Mouse (Mus musculus) hindbrain, embryonic 15.5 days (tissue): ENCODE results near the gene Myo1h. TPM values are rescaled to one million over a fixed set of nuclear protein-coding genes. Genes with fewer than 3 reads are reported as not detected.

Experiments
- ATAC-seq: fragments of 200-750 bp; cut with Nextera tagmentation; 2 replicates; pipeline ENCODE4 v1.8.0; 2017; ENCODE audit warnings: low read depth, moderate number of reproducible peaks, moderate TSS enrichment; ENCODE audit not compliant: low FRiP score
- H3K27ac ChIP-seq: fragments of 300-500 bp; sonication (generic); replicated peaks from 2 replicates; pipeline ENCODE4 v1.5.1; 2015; ENCODE audit warnings: mild to moderate bottlenecking, inconsistent platforms
- H3K27me3 ChIP-seq: fragments of 300-500 bp; sonication (generic); 2 replicates; pipeline ENCODE4 v1.6.1; 2015; ENCODE audit warnings: control low read depth, inconsistent platforms
- H3K36me3 ChIP-seq: fragments of 300-500 bp; sonication (generic); 2 replicates; pipeline ENCODE4 v1.6.1; 2015; ENCODE audit warnings: control low read depth, inconsistent platforms
- H3K4me1 ChIP-seq: fragments of 300-500 bp; sonication (generic); replicated peaks from 2 replicates; pipeline ENCODE4 v1.6.1; 2015; ENCODE audit warnings: control low read depth, inconsistent platforms
- H3K4me2 ChIP-seq: fragments of 300-500 bp; sonication (generic); 2 replicates; pipeline ENCODE4 v1.6.1; 2015; ENCODE audit warnings: moderate library complexity, mild to moderate bottlenecking, inconsistent platforms
- H3K4me3 ChIP-seq: fragments of 300-500 bp; sonication (generic); 2 replicates; pipeline ENCODE4 v1.5.1; 2015; ENCODE audit warnings: mild to moderate bottlenecking, inconsistent platforms
- H3K9ac ChIP-seq: fragments of 300-500 bp; sonication (generic); 2 replicates; pipeline ENCODE4 v1.6.1; 2015; ENCODE audit warnings: inconsistent platforms
- H3K9me3 ChIP-seq: fragments of 300-500 bp; sonication (generic); 2 replicates; pipeline ENCODE4 v1.6.1; 2016; ENCODE audit warnings: control low read depth, inconsistent platforms
- WGBS: fragments of 180-500 bp; shearing (Covaris S2); methylation state at CpG from one replicate; pipeline ENCODE4 v1.1.7; 2015; 5-methylcytosine and 5-hydroxymethylcytosine counted together
- polyA plus RNA-seq: library from polyadenylated mRNA; unstranded; fragments of >200 nt; fragmentation: Nextera tagmentation; extraction: Ambion mirVana; gene quantifications from 2 replicates; pipeline ENCODE4 v1.2.1, GENCODE M21; 2015

Gene Myo1h
- polyA plus RNA-seq, 1 experiment from 2014 or later, result 0.60 TPM

DNA sequence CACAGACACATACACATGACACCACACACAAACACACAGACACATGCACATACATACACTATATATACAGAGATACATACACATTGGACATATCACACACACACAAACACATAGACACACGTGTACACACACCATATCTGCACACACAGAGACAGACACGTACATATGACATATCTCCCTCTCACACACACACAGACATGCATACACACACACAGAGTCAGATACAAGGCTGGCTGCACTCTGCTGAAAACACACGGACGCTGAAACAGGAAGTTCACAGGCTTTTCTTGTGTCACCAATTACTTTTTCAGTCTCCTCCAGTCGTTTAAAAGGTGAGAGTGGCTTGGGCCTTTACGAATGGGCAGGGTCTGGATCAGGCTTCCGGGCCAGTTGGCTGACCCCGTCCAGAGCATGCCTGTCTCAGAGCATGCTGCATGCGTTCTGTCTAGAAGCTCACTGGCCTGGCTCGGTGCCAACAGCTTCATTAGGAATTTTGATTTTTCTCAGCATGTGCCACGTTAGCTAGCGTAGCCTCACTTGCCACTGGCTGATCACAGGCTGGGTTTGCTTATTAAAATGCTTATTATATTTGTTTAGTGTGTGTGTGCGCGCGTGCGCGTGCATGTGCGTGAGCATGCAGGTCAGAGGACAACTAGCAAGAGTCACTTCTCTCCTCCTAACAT, 9.4 kb downstream of the Myo1h start:
- Histone ChIP-seq H3K9ac (no peak overlapping the region), H3K4me1 (peaks cover 29% of the 10 kb centered on the region), H3K27ac (0 out of 2 replicates have a peak overlapping the region, but pooled peaks have one; percentile 20), H3K9me3 (no peaks in the 10 kb centered on the region), H3K36me3 (no peaks in the 10 kb centered on the region), H3K27me3 (peaks cover 29% of the 10 kb centered on the region), H3K4me2 (0 out of 2 replicates have a peak overlapping the region, but pooled peaks have one; percentile 6), H3K4me3 (no peak overlapping the region)
- 44% methylated on average over 18 of the region's 18 CpGs for WGBS
- ATAC-seq, result peak; percentile 34; the same call in 1 of the 2 replicates

DNA sequence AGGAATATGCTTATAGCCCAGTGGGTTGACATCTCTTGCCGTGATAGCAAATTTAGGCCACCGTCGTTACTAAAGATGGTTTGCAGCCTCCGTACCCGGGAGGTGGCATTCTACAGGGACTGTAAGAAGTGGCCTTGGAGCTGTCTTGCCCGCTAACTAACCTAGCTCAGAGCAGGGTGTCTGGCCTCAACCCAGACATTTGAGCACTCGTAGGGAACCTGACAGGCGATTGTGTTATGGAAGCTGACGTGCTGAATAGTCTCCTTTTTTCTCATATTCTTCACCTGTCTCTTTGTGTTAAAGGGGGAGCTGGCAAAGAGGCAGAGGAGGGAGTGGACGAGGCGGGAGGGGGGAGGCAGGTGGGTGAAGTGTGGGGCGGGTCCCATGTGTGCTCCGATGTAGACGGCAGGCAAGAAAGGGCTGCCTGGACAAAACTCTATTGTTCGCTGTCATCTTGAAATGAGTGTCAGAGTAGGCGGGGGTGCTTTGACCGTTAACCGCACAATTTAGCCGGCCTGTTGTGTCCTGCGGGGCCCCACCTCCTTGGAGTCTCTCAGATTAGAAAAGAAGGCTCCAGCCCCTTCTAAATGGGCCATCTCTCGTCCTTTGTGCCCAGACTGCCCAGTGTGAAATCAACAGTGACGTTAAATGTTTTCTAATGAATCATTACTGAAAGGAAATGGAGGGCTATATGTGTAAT, 10.3 kb downstream of the Myo1h start:
- no peak overlapping the region for H3K4me3 ChIP-seq
- 17% methylated on average over 22 of the region's 22 CpGs for WGBS
- 0 out of 2 replicates have a peak overlapping the region, but pooled peaks have one; percentile 10 for H3K4me2 ChIP-seq
- peak; percentile 54 for ATAC-seq
- no peaks in the 10 kb centered on the region for H3K36me3 ChIP-seq
- H3K9ac ChIP-seq, result no peak overlapping the region
- no peaks in the 10 kb centered on the region for H3K9me3 ChIP-seq
- H3K27ac ChIP-seq, result no peak overlapping the region; the same call in 1 of the 2 replicates
- peaks cover 29% of the 10 kb centered on the region for H3K4me1 ChIP-seq
- peaks cover 32% of the 10 kb centered on the region for H3K27me3 ChIP-seq

DNA sequence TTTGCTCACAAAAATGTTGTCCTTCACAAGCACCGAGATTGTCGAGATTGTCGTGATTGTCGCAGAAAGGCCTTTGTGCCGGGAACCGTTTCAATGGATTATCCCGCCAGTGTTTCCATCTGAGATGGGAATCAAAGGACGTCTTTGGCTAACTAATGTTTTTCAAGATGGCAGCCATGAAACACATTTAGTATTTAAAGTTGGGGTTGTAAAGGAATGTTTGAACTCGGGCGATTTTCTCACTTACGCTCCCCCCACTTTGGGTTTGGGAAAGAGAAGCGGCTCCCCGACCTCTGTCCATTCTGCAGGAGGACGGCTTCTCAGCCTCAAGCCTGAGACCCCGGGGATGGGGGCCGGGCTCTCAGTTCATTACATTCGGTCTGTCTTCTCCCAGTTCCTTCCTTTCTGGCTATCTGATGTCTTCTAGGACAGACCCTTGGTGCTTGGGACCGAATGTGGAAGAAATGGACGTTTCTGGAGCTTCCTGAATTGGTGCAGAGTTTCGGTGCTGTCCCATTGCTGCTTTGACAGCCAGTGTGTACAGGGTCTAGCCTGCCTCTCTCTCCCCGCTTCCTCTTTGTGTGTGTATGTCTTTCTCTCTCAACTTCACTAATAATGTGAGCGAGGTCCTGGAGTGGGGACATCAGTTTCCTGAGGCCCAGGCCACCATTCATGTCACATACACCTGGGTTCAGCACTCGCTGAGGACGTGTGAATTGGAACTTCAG, 11.1 kb downstream of the Myo1h start:
- no peak for ATAC-seq
- no peaks in the 10 kb centered on the region for H3K36me3 ChIP-seq
- 42% methylated on average over 24 of the region's 24 CpGs for WGBS
- H3K27me3 ChIP-seq, result peaks cover 32% of the 10 kb centered on the region
- 0 out of 2 replicates have a peak overlapping the region, but pooled peaks have one; percentile 10 for H3K4me2 ChIP-seq
- H3K4me3 ChIP-seq, result no peak overlapping the region
- H3K9me3 ChIP-seq, result no peaks in the 10 kb centered on the region
- H3K9ac ChIP-seq, result no peak overlapping the region
- H3K4me1 ChIP-seq, result peaks cover 29% of the 10 kb centered on the region
- H3K27ac ChIP-seq, result no peak overlapping the region

DNA sequence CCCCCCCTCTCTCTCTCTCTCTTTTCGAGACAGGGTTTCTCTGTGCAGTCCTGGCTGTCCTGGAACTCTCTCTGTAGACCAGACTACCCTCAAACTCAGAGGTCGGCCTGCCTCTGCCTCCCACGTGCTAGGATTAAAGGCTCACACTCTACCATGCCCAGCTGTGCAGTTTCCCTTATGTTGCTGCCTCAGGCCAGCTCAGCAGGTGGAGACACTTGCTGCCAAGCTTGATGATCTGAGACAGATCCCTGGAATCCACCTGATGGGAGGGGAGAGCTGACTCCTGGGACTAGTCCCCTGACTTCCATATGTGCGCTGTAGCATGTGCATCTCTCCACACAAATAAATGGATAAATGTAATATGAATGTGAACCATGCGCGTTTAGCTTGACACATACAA, 14.2 kb downstream of the Myo1h start:
- H3K4me1 ChIP-seq, result peaks cover 14% of the 10 kb centered on the region
- no peaks in the 10 kb centered on the region for H3K9me3 ChIP-seq
- H3K4me2 ChIP-seq, result no peak overlapping the region
- no peak overlapping the region for H3K27ac ChIP-seq
- no peak overlapping the region for H3K4me3 ChIP-seq
- peaks cover 39% of the 10 kb centered on the region for H3K27me3 ChIP-seq
- H3K9ac ChIP-seq, result no peak overlapping the region
- WGBS, result 71% methylated on average over 6 of the region's 6 CpGs
- ATAC-seq, result no peak
- no peaks in the 10 kb centered on the region for H3K36me3 ChIP-seq

DNA sequence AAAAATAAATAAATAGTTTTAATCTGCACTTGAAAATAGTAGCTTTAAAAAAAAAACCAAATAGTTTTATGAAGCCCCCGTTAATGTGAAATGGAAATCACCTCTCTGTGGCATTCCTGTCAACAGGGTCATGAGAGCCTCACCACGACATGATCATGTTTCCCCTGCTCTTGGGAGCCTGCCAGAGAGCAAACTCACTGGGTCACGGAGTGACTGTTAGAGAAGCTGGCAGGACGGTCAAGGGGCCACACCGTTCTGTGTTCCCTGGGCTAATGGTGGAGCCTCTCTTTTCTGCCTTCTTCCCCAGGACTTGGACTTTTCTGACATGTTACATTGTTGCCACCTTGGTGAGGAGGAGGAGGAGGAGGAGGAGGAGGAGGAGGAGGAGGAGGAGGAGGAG, 17.5 kb downstream of the Myo1h start:
- Histone ChIP-seq H3K4me2 (no peak overlapping the region), H3K9me3 (no peaks in the 10 kb centered on the region), H3K27ac (no peak overlapping the region), H3K27me3 (peaks cover 46% of the 10 kb centered on the region), H3K4me3 (no peak overlapping the region), H3K4me1 (no peaks in the 10 kb centered on the region), H3K9ac (no peak overlapping the region), H3K36me3 (no peaks in the 10 kb centered on the region)
- WGBS, result 77% methylated on average over 5 of the region's 5 CpGs
- no peak for ATAC-seq

DNA sequence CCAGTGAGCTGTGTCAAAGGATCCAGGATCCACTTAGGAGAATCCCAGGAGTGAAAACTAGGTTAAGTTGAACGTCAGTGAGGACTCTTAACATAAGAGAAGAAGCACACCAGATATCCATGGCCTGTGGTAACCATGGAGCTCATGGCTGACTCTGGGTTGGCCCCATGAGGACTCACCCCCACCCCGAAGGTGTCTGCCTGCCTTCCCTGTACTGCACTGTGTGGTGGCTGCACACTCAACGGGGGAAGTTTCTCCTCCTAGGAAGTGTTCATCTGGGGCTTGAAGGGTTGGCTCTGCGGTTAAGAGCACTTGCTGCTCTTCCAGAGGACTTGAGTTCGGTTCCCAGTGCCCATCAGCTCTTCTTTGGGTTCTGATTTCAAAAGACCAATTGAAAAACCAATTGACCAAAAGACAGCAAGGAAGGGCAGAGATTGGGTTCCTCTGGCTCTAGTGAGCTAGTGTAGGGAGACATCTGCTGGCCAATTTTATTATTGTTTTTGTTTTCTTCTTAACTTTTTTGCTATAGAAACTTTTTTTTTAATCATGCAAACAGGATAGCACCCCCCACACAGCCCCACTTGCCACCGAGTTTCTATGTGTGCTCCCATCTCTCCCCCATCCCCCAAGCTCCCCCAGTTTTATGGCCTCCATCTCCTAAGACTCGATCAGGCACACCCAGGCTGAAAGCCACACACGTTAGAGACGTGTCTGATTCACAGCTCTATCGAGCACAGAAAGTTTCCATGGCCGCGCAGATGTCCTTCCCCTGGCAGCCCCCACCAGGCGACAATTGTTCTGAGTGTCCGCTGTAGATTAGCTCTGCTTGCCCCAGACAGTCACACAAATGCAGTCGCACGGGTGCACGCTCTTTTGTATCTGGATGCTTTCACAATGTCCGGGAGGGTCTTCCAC, 20.1 kb downstream of the Myo1h start:
- no peak overlapping the region for H3K4me3 ChIP-seq
- H3K27ac ChIP-seq, result no peak overlapping the region
- no peaks in the 10 kb centered on the region for H3K36me3 ChIP-seq
- peaks cover 32% of the 10 kb centered on the region; the same call in 1 of the 2 replicates for H3K27me3 ChIP-seq
- peak overlapping the region; percentile 25; the same call in 1 of the 2 replicates for H3K4me2 ChIP-seq
- H3K9me3 ChIP-seq, result no peaks in the 10 kb centered on the region
- ATAC-seq, result peak; percentile 54; the same call in 1 of the 2 replicates
- no peak overlapping the region for H3K9ac ChIP-seq
- H3K4me1 ChIP-seq, result no peaks in the 10 kb centered on the region
- WGBS, result 39% methylated on average over 18 of the region's 18 CpGs

DNA sequence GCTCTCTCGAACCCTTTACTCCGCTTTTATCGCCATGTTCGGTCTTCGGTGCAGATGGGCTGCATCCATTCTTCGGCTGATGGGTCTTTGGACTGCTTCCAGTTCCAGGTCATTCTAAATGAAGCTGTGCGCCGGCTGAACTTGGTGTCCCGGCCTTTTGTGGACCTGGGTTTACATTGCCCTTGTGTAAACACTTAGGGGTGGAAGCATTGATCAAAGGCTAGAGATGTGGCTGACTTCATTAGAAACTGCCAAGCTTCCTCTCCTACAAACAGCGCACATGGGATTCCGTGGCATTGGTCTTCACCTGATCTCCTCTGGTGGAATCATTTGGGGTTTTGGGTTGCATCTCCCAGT, 20.7 kb downstream of the Myo1h start:
- WGBS, result 45% methylated on average over 11 of the region's 11 CpGs
- no peaks in the 10 kb centered on the region for H3K4me1 ChIP-seq
- no peak overlapping the region for H3K27ac ChIP-seq
- no peaks in the 10 kb centered on the region for H3K36me3 ChIP-seq
- peaks cover 30% of the 10 kb centered on the region; the same call in 1 of the 2 replicates for H3K27me3 ChIP-seq
- peak overlapping the region; percentile 25; the same call in 1 of the 2 replicates for H3K4me2 ChIP-seq
- ATAC-seq, result no peak
- H3K9me3 ChIP-seq, result no peaks in the 10 kb centered on the region
- no peak overlapping the region for H3K9ac ChIP-seq
- no peak overlapping the region for H3K4me3 ChIP-seq

DNA sequence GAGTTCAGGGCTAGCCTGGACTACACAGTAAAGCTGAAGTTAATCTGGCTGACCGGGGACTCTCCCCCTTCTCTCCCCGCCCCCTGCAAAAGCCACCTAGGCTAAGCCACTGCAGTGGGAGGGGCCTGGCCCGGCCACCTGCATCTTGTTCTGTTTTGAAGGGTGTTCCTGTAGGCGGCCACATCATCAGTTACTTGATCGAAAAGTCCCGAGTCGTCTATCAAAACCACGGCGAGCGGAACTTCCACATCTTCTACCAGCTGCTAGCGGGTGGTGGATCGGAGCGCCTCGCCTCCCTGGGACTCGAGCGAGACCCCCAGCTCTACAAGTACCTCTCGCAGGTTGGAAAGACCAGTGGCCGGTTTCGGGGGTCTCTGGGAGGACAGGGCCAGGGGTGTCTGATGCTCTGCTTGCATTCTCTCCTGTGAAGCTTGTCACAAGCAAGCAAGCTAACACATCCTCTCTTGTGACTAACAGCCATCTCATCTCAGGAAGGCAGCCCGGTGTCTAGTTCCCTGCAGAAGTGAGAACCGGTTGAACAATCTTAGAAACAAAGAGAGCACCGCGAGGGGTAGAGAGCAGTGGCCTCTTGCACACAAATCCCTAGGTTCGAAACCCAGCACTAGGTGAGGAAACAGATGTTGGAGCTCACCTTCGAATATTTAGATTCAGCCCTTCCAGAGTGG, 34.3 kb downstream of the Myo1h start:
- H3K4me1 ChIP-seq, result peaks cover 8% of the 10 kb centered on the region
- ATAC-seq, result no peak
- H3K9me3 ChIP-seq, result no peaks in the 10 kb centered on the region
- no peak overlapping the region for H3K9ac ChIP-seq
- H3K27ac ChIP-seq, result no peak overlapping the region
- no peak overlapping the region for H3K4me3 ChIP-seq
- no peaks in the 10 kb centered on the region for H3K36me3 ChIP-seq
- H3K27me3 ChIP-seq, result 0 out of 2 replicates have a peak, but pooled peaks cover 3% of the 10 kb centered on the region
- H3K4me2 ChIP-seq, result 0 out of 2 replicates have a peak overlapping the region, but pooled peaks have one; percentile 34
- WGBS, result 63% methylated on average over 25 of the region's 25 CpGs

DNA sequence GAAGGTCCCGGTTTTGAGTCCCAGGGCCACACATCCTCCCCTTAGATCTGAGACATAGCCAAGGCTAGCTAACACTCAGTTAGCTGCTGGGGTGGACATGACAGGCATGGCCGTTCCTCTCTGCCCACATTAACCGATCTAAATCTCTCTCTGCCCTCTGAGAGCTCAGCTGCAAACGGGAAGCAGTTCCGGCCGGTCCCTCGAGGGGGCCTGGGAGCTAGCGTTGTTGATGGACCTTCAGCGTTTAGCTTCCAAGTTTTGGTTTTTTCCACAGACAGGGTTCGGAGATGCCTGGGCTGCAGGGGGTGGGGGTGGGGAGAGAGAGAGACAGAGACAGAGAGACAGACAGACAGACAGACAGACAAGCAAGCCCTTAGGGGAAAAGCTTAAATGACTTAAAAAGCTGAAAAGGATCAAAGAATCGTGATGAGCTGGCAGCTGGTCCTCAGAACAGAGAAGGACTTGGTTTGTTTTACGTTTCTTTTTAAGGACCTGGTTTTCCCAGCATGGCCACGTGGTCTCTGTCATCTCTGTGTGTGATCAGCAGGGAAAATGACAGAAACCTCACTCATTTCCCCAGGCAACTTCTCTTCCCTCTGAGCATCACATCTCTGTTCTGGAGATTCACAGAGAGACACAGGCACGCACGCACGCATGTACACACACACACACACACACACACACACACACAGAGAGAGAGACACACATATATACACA, 35.0 kb downstream of the Myo1h start:
- Histone ChIP-seq H3K9me3 (no peaks in the 10 kb centered on the region), H3K27me3 (0 out of 2 replicates have a peak, but pooled peaks cover 3% of the 10 kb centered on the region), H3K4me3 (no peak overlapping the region), H3K27ac (no peak overlapping the region), H3K4me1 (peaks cover 8% of the 10 kb centered on the region), H3K9ac (no peak overlapping the region), H3K36me3 (no peaks in the 10 kb centered on the region), H3K4me2 (peak overlapping the region; percentile 34; the same call in 1 of the 2 replicates)
- ATAC-seq, result no peak
- WGBS, result 24% methylated on average over 16 of the region's 16 CpGs

DNA sequence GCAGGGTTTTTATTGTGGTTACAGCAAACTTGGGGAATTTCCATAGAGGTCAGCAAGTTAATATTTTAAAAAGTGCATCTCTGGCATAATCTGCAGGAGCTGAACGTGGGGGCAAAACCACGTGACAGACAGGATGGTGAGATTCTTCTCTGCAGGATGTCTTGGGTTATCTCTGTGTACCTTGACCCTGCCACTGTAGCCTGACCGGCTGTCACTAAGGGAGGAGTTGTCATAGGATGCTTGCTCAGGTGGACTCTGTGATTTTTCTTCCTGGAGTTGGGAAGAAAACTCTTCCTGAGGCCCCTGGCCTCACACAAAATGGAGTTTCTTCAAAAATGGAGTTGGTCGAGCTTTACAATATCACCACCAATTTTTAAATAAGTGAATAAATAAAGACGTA, 54.0 kb downstream of the Myo1h start:
- no peak overlapping the region for H3K9ac ChIP-seq
- H3K9me3 ChIP-seq, result no peaks in the 10 kb centered on the region
- no peak for ATAC-seq
- H3K4me3 ChIP-seq, result no peak overlapping the region
- H3K27me3 ChIP-seq, result no peaks in the 10 kb centered on the region
- no peak overlapping the region for H3K4me2 ChIP-seq
- H3K27ac ChIP-seq, result no peak overlapping the region
- no peaks in the 10 kb centered on the region for H3K36me3 ChIP-seq
- no peaks in the 10 kb centered on the region for H3K4me1 ChIP-seq
- WGBS, result 89% methylated on average over 5 of the region's 5 CpGs
